Mouse (Mus musculus): ENCODE data around the gene Rrnad1.

GRCm38 (mm10) chr3:87973593-87974380 is 43.3 kb upstream of the Rrnad1 start:
- TF ChIP-seq EP300 (IDR thresholded peaks at IDR 0.05; ENCODE audit: low read depth) (no peak), CTCF (IDR thresholded peaks at IDR 0.05; ENCODE audit: low read depth) (no peak)

Data from liver, embryonic 14.5 days (tissue).